Mouse (Mus musculus) lung, adult 2 months (tissue): ENCODE data around the gene Adipor2. TPM values are rescaled to one million over a fixed set of nuclear protein-coding genes. Genes with fewer than 3 reads are reported as not detected.
"Not testable (repeated sequence)": the region's sequence is repeated elsewhere in the genome, so short reads cannot be mapped to it uniquely, and the experiment has no call there.

Experiments
- DNase-seq: peaks from one replicate; pipeline ENCODE4 v3.0.0; 2022
- H3K4me1 ChIP-seq: fragments of 200-500 bp; 2 replicates; pipeline ENCODE4 v1.6.1; 2011; ENCODE audit warnings: low read length; ENCODE audit not compliant: control insufficient read depth, insufficient read depth
- H3K4me3 ChIP-seq: fragments of 200-500 bp; replicated peaks from 2 replicates; pipeline ENCODE3; 2011; ENCODE audit warnings: low read depth, mild to moderate bottlenecking, control low read depth, low read length; ENCODE audit errors: extremely low read depth
- CTCF ChIP-seq: fragments of 200-500 bp; IDR thresholded peaks from 2 replicates; pipeline ENCODE4 v1.5.1; 2011; ENCODE audit warnings: mild to moderate bottlenecking, low read length, control low read depth; ENCODE audit not compliant: insufficient read depth
- POLR2A ChIP-seq: fragments of 200-500 bp; IDR thresholded peaks from 2 replicates; pipeline ENCODE4 v1.6.1; 2011; ENCODE audit warnings: low read depth, mild to moderate bottlenecking, control low read depth, low read length, borderline replicate concordance; ENCODE audit errors: extremely low read depth
- WGBS: fragments of 180-500 bp; shearing (Covaris S2); methylation state at CpG from one replicate; pipeline ENCODE4 v1.1.7; 2018; 5-methylcytosine and 5-hydroxymethylcytosine counted together
- polyA plus RNA-seq: library from polyadenylated mRNA; depleted of rRNA; stranded (reverse); fragments of >200 nt; gene quantifications from 2 replicates; pipeline ENCODE4 v1.2.3, GENCODE M21; 2012

Gene Adipor2
- polyA plus RNA-seq, 1 experiment, result 81.0 TPM

DNA sequence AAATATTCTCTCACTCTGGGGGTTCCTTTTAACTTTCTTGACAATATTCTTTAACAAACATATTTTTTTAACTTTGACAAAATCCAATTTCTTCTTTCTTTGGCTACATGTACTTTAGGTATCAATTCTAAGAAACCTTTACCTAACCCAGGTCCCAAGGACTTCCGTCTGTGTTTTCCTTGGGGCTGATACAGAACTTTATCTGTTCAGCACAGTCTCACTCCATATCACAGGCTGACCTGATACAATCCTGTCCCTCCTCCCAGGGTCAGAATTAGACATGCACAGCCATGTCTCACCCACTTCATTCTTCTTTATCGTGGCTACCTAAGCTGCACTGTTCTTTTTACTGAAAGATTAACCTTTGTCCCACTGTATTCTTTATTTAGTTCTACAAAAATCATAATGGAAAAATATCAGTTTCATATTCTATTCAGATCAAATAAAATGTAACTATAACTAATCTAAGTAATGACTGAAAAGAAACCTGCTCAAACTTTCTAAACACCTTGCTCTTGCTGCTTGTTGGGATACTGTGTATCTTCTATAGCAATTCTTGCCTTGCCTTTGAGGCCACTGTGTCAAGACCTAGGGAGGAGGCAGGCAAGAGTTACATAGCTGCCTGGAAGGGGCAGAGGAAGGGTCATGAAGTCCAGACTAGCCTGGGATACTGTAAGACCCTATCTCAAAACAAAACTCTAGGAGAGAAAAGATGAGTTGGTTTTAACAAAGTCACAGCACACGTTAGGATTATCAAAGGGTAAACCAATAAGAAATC, 56.4 kb downstream of the Adipor2 start:
- 86% methylated on average over 3 of the region's 3 CpGs for WGBS
- TF ChIP-seq CTCF, result no peak
- no peaks in the 10 kb centered on the region for H3K4me1 ChIP-seq

DNA sequence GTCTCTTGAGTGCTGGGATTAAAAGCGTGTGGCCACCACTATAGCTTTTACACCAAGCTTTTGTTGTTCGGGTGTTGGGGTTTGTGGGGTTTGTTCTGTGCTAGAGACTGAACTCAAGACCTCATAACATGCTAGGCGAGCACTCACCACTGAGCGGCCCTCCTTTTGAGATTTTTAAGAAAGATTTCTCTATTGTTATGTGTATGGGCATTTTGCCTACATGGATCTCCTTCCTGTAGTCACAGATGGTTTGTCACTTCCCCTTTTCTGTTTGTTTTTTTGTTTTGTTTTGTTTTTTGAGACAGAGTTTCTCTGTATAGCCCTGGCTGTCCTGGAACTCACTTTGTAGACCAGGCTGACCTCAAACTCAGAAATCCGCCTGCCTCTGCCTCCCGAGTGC, 57.3 kb downstream of the Adipor2 start:
- not testable (repeated sequence) for H3K4me1 ChIP-seq, DNase-seq, H3K4me3 ChIP-seq
- WGBS, result 79% methylated on average over 6 of the region's 6 CpGs

More for the DNA sequence above, 56.4 kb downstream of the Adipor2 start:
- H3K4me3 ChIP-seq, result no peak overlapping the region
- no peak for DNase-seq

GRCm38 (mm10) chr6:119358020-119358571, 59.4 kb downstream of the Adipor2 start:
- no peak overlapping the region for H3K4me3 ChIP-seq
- DNase-seq, result no peak
- 77% methylated on average over 8 of the region's 8 CpGs for WGBS
- H3K4me1 ChIP-seq, result no peaks in the 10 kb centered on the region
- TF ChIP-seq POLR2A (no peak), CTCF (no peak)

GRCm38 (mm10) chr6:119352501-119352900, 65.0 kb downstream of the Adipor2 start:
- DNase-seq, result no peak
- TF ChIP-seq CTCF, result no peak
- no peak for TF ChIP-seq POLR2A
- Histone ChIP-seq H3K4me1 (no peaks in the 10 kb centered on the region), H3K4me3 (no peak overlapping the region)
- WGBS, result 84% methylated on average over 6 of the region's 6 CpGs

DNA sequence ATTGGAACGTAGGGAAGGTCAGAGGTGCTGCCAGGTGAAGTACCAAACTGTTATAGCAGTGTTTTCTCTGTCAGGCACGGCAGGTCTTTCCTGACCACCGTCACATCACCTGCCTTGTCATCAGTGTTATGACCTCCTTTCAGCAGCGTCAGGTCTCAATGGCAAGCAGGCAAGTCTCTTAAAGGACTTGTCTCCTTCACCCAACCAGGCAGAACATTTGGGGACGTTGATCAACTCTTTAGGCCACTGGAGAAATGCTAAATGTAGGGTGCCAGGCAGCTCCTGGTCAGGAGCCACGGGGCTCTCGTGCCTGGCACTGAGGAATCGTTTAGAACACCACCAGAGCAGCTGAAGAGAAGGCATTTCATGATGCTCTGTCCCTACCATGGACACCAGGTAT, 65.8 kb downstream of the Adipor2 start:
- no peak for DNase-seq
- TF ChIP-seq CTCF (no peak), POLR2A (no peak)
- Histone ChIP-seq H3K4me1 (no peaks in the 10 kb centered on the region), H3K4me3 (no peak overlapping the region)
- WGBS, result 71% methylated on average over 8 of the region's 8 CpGs

GRCm38 (mm10) chr6:119350703-119351198, 66.8 kb downstream of the Adipor2 start:
- TF ChIP-seq CTCF (no peak), POLR2A (no peak)
- Histone ChIP-seq H3K4me1 (no peaks in the 10 kb centered on the region), H3K4me3 (no peak overlapping the region)
- no peak for DNase-seq
- WGBS, result 82% methylated on average over 9 of the region's 9 CpGs

- no peak overlapping the region for H3K4me3 ChIP-seq
- TF ChIP-seq POLR2A, result no peak
- TF ChIP-seq CTCF, result no peak; the same call in 1 of the 2 replicates
- no peaks in the 10 kb centered on the region for H3K4me1 ChIP-seq
- 4% methylated on average over 1 of the region's 1 CpGs for WGBS
- DNase-seq, result peak; percentile 78
Observed at GRCm38 (mm10) chr6:119348234-119348633, 69.3 kb downstream of the Adipor2 start.

DNA sequence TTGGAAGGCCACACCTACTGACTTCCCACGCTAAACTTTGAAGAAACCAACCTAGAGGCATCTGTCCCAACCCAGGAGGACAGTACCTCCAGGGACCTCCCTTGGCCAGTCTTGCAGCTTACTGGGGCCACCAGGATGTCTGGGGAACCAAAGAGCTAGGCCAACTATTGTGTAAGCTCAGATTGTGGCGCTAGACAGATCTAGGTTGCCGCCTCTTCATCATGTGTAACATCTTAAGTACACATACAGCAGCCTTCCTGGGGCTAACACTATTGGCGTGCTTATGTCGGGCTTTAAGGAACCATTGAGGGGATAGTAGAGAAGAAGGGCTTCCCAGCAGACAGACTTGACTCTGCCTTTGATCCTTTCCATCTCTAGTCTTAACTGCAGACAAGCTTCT, 69.7 kb downstream of the Adipor2 start:
- Histone ChIP-seq H3K4me3 (no peak overlapping the region), H3K4me1 (no peaks in the 10 kb centered on the region)
- WGBS, result 70% methylated on average over 5 of the region's 5 CpGs
- DNase-seq, result no peak
- TF ChIP-seq POLR2A (no peak), CTCF (no peak)

DNA sequence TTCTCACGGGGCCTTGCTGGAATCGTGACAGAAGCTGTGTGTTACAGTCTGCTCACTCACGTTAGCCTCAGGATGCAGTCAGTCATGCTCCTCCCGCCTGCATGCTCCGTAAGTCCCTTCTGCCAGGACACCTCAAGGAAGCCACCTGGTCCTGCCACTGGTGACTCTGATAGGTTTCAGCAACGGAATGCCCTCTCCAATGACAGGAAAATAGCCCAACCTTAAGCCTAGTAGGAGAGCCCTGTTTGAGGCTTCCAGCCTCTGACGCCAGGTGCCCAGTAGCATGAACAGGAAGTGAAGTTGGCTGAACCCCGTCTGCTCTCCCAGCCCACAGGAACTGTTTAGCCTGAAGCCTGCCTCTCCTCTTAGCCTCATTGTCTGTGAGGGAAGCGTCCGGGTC, 71.2 kb downstream of the Adipor2 start:
- peaks cover under 1% of the 10 kb centered on the region; the same call in 1 of the 2 replicates for H3K4me1 ChIP-seq
- DNase-seq, result no peak
- H3K4me3 ChIP-seq, result no peak overlapping the region
- TF ChIP-seq CTCF (no peak), POLR2A (no peak)
- WGBS, result 40% methylated on average over 10 of the region's 10 CpGs

- H3K4me1 ChIP-seq, result peaks cover 2% of the 10 kb centered on the region; the same call in 1 of the 2 replicates
- TF ChIP-seq POLR2A, result no peak
- no peak for TF ChIP-seq CTCF
- DNase-seq, result no peak
- H3K4me3 ChIP-seq, result no peak overlapping the region
Observed at GRCm38 (mm10) chr6:119341409-119341808, 76.1 kb downstream of the Adipor2 start.
